Mouse (Mus musculus): Measurements from ENCODE around the gene Arhgap27. TPM values are rescaled to one million over a fixed set of nuclear protein-coding genes. Genes with fewer than 3 reads are reported as not detected.

Gene Arhgap27
- polyA plus RNA-seq, 1 experiment from 2014 or later = 6.5 TPM

- Histone ChIP-seq H3K4me3 (ENCODE audit: control insufficient read depth in 1 of 2, insufficient read depth in 1 of 2, low read depth in 1 of 2, low read length in 2 of 2) (no peak overlapping the region), H3K4me1 (ENCODE audit: control insufficient read depth in 2 of 2, insufficient read depth in 2 of 2, low read length in 2 of 2) (peaks cover 29 to 35% of the 10 kb centered on the region in 2 experiments), H3K27me3 (ENCODE audit: control insufficient read depth, insufficient read depth, low read length) (no peaks in the 10 kb centered on the region), H3K4me2 (ENCODE audit: low read length) (no peak overlapping the region), H3K27ac (replicated peaks in 1 of 2; ENCODE audit: control insufficient read depth in 1 of 2, insufficient read depth in 1 of 2, low read depth in 2 of 2, low read length in 2 of 2) (no peak overlapping the region), H3K9me3 (ENCODE audit: control insufficient read depth, low read length) (no peaks in the 10 kb centered on the region), H3K36me3 (ENCODE audit: control insufficient read depth, insufficient read depth, low read length) (peaks cover 27% of the 10 kb centered on the region), H3K9ac (ENCODE audit: low read length) (no peak overlapping the region)
- WGBS = 91% methylated on average over 5 of the region's 5 CpGs
- no peak for ATAC-seq (ENCODE audit: insufficient number of reproducible peaks, insufficient read depth, low FRiP score, low read depth)
Measured at GRCm38 (mm10) chr11:103380460-103380859, 17.0 kb upstream of the Arhgap27 start.

DNA sequence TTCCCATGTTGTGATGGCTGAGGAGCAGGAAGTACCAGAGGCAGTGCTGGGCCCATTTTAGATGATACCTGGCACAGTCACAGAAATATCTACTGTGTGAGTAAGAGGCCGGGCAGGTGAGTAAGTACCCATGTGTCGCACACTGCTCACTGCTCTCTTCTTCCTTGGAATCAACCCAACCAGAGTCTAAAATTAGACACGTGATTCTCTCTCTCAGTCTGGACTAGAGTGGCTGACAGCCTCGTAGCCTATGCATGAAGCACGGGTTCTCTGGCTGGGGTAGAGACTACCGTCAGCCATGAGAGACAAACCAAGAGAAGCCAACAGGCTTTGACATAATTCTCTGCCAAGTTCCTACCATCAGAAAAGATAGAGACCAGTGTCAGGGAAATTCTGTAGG, 14.8 kb upstream of the Arhgap27 start:
- Histone ChIP-seq H3K27ac (replicated peaks in 1 of 2; ENCODE audit: control insufficient read depth in 1 of 2, insufficient read depth in 1 of 2, low read depth in 2 of 2, low read length in 2 of 2) (peak overlapping the region; percentile 33 to 65), H3K9ac (ENCODE audit: low read length) (no peak overlapping the region), H3K4me3 (ENCODE audit: control insufficient read depth in 1 of 2, insufficient read depth in 1 of 2, low read depth in 1 of 2, low read length in 2 of 2) (no peak overlapping the region), H3K9me3 (ENCODE audit: control insufficient read depth, low read length) (no peaks in the 10 kb centered on the region), H3K36me3 (ENCODE audit: control insufficient read depth, insufficient read depth, low read length) (peaks cover 30% of the 10 kb centered on the region), H3K4me1 (ENCODE audit: control insufficient read depth in 2 of 2, insufficient read depth in 2 of 2, low read length in 2 of 2) (peaks cover 24 to 32% of the 10 kb centered on the region in 2 experiments), H3K27me3 (ENCODE audit: control insufficient read depth, insufficient read depth, low read length) (no peaks in the 10 kb centered on the region), H3K4me2 (ENCODE audit: low read length) (no peak overlapping the region)
- peak; percentile 16; the same call in 1 of the 2 replicates for ATAC-seq (ENCODE audit: insufficient number of reproducible peaks, insufficient read depth, low FRiP score, low read depth)
- WGBS = 34% methylated on average over 6 of the region's 6 CpGs

- Histone ChIP-seq H3K27me3 (ENCODE audit: control insufficient read depth, insufficient read depth, low read length) (no peaks in the 10 kb centered on the region), H3K27ac (replicated peaks in 1 of 2; ENCODE audit: control insufficient read depth in 1 of 2, insufficient read depth in 1 of 2, low read depth in 2 of 2, low read length in 2 of 2) (no peak overlapping the region), H3K9ac (ENCODE audit: low read length) (no peak overlapping the region), H3K9me3 (ENCODE audit: control insufficient read depth, low read length) (no peaks in the 10 kb centered on the region), H3K36me3 (ENCODE audit: control insufficient read depth, insufficient read depth, low read length) (peaks cover 34% of the 10 kb centered on the region), H3K4me3 (ENCODE audit: control insufficient read depth in 1 of 2, insufficient read depth in 1 of 2, low read depth in 1 of 2, low read length in 2 of 2) (no peak overlapping the region), H3K4me2 (ENCODE audit: low read length) (no peak overlapping the region), H3K4me1 (ENCODE audit: control insufficient read depth in 2 of 2, insufficient read depth in 2 of 2, low read length in 2 of 2) (peaks cover 18 to 22% of the 10 kb centered on the region in 2 experiments)
- 82% methylated on average over 5 of the region's 5 CpGs for WGBS
- no peak for ATAC-seq (ENCODE audit: insufficient number of reproducible peaks, insufficient read depth, low FRiP score, low read depth)
Measured at GRCm38 (mm10) chr11:103375772-103376171, 12.3 kb upstream of the Arhgap27 start.

GRCm38 (mm10) chr11:103375258-103375657, 11.8 kb upstream of the Arhgap27 start:
- H3K36me3 ChIP-seq (ENCODE audit: control insufficient read depth, insufficient read depth, low read length) = peaks cover 39% of the 10 kb centered on the region
- no peak for ATAC-seq (ENCODE audit: insufficient number of reproducible peaks, insufficient read depth, low FRiP score, low read depth)
- no peak overlapping the region for H3K4me2 ChIP-seq (ENCODE audit: low read length)
- no peak overlapping the region for H3K9ac ChIP-seq (ENCODE audit: low read length)
- no peaks in the 10 kb centered on the region for H3K27me3 ChIP-seq (ENCODE audit: control insufficient read depth, insufficient read depth, low read length)
- 32% methylated on average over 1 of the region's 1 CpGs for WGBS
- no peak overlapping the region for H3K4me3 ChIP-seq (ENCODE audit: control insufficient read depth in 1 of 2, insufficient read depth in 1 of 2, low read depth in 1 of 2, low read length in 2 of 2)
- no peak overlapping the region for H3K27ac ChIP-seq (replicated peaks in 1 of 2; ENCODE audit: control insufficient read depth in 1 of 2, insufficient read depth in 1 of 2, low read depth in 2 of 2, low read length in 2 of 2)
- H3K4me1 ChIP-seq (ENCODE audit: control insufficient read depth in 2 of 2, insufficient read depth in 2 of 2, low read length in 2 of 2) = peaks cover 21 to 22% of the 10 kb centered on the region in 2 experiments
- H3K9me3 ChIP-seq (ENCODE audit: control insufficient read depth, low read length) = no peaks in the 10 kb centered on the region

DNA sequence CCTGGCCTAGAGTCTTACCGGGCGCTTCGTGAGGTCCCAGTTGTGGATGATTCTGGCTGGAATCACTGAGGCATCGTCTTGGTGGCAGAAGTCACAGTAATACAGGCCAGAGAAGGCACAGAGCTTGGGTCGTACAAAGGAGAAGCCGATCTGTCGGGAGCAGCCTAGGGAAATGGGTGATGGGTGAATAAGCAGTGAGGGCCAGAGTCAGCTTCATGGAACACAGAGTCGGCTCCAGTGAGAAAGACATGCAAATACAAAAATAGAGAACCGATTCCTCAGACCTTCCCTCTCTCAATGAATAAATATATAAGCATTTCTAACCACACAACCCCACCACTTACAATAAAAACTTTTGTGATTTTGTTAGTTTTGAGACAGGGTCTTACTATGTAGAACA, 10.4 kb upstream of the Arhgap27 start:
- Histone ChIP-seq H3K36me3 (ENCODE audit: control insufficient read depth, insufficient read depth, low read length) (peaks cover 42% of the 10 kb centered on the region), H3K4me2 (ENCODE audit: low read length) (no peak overlapping the region), H3K9ac (ENCODE audit: low read length) (no peak overlapping the region), H3K4me3 (ENCODE audit: control insufficient read depth in 1 of 2, insufficient read depth in 1 of 2, low read depth in 1 of 2, low read length in 2 of 2) (no peak overlapping the region), H3K27ac (replicated peaks in 1 of 2; ENCODE audit: control insufficient read depth in 1 of 2, insufficient read depth in 1 of 2, low read depth in 2 of 2, low read length in 2 of 2) (no peak overlapping the region), H3K27me3 (ENCODE audit: control insufficient read depth, insufficient read depth, low read length) (no peaks in the 10 kb centered on the region), H3K9me3 (ENCODE audit: control insufficient read depth, low read length) (no peaks in the 10 kb centered on the region), H3K4me1 (ENCODE audit: control insufficient read depth in 2 of 2, insufficient read depth in 2 of 2, low read length in 2 of 2) (peaks cover 21% of the 10 kb centered on the region in 2 experiments)
- 89% methylated on average over 9 of the region's 9 CpGs for WGBS
- no peak for ATAC-seq (ENCODE audit: insufficient number of reproducible peaks, insufficient read depth, low FRiP score, low read depth)

DNA sequence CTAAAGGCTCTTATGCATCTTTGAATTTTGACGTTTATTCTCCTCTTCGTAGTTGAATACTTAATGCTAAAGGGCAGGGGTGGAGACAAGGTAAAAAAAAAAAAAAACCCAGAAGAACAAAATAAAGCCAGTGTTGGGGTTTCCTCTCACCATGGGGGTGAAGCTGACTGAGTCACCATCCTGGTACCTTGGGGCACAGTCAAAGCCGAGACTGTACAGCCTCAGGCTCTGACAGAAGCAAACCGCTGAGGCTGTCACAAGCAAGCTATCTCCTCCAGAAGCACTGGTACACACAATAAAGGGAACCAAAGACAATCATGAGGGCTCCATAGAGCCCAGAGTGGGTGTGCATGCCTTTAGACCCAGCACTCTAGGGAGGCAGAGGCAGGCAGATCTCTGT, 9.1 kb upstream of the Arhgap27 start:
- Histone ChIP-seq H3K4me1 (ENCODE audit: control insufficient read depth in 2 of 2, insufficient read depth in 2 of 2, low read length in 2 of 2) (peaks cover 10 to 11% of the 10 kb centered on the region in 2 experiments; a peak in 3 of 4 replicates), H3K4me3 (ENCODE audit: control insufficient read depth in 1 of 2, insufficient read depth in 1 of 2, low read depth in 1 of 2, low read length in 2 of 2) (no peak overlapping the region), H3K36me3 (ENCODE audit: control insufficient read depth, insufficient read depth, low read length) (peaks cover 53% of the 10 kb centered on the region), H3K4me2 (ENCODE audit: low read length) (no peak overlapping the region), H3K9ac (ENCODE audit: low read length) (no peak overlapping the region), H3K27me3 (ENCODE audit: control insufficient read depth, insufficient read depth, low read length) (no peaks in the 10 kb centered on the region), H3K9me3 (ENCODE audit: control insufficient read depth, low read length) (no peaks in the 10 kb centered on the region), H3K27ac (replicated peaks in 1 of 2; ENCODE audit: control insufficient read depth in 1 of 2, insufficient read depth in 1 of 2, low read depth in 2 of 2, low read length in 2 of 2) (peak overlapping the region in 1 of 2 experiments; percentile 77; a peak in 2 of 4 replicates)
- no peak for ATAC-seq (ENCODE audit: insufficient number of reproducible peaks, insufficient read depth, low FRiP score, low read depth)
- WGBS = 83% methylated on average over 4 of the region's 4 CpGs

DNA sequence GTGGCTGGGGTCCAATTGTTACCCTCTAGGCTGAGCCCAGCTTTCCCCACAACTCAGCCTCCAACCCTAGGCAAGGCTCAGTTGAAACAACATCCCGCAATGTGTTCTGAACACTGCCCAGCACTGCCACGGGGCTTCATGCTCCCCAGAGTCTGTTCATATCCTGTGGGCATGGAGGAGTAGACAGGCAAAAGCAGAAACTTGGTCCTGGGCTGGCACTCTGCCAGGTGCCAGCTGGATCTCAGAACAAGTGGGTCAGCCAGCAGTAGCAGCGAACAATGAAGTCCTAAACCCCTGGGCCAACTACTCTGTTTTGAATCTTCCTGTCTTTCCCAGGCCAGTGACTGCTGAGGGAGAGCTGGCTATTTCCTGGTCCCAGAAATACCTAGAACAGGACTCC, 8.6 kb upstream of the Arhgap27 start:
- Histone ChIP-seq H3K36me3 (ENCODE audit: control insufficient read depth, insufficient read depth, low read length) (peaks cover 55% of the 10 kb centered on the region), H3K4me3 (ENCODE audit: control insufficient read depth in 1 of 2, insufficient read depth in 1 of 2, low read depth in 1 of 2, low read length in 2 of 2) (no peak overlapping the region), H3K4me2 (ENCODE audit: low read length) (no peak overlapping the region), H3K9ac (ENCODE audit: low read length) (no peak overlapping the region), H3K9me3 (ENCODE audit: control insufficient read depth, low read length) (no peaks in the 10 kb centered on the region), H3K27ac (replicated peaks in 1 of 2; ENCODE audit: control insufficient read depth in 1 of 2, insufficient read depth in 1 of 2, low read depth in 2 of 2, low read length in 2 of 2) (peak overlapping the region; percentile 27 to 77; a peak in 3 of 4 replicates), H3K4me1 (ENCODE audit: control insufficient read depth in 2 of 2, insufficient read depth in 2 of 2, low read length in 2 of 2) (peaks cover 10 to 11% of the 10 kb centered on the region in 2 experiments; a peak in 3 of 4 replicates), H3K27me3 (ENCODE audit: control insufficient read depth, insufficient read depth, low read length) (no peaks in the 10 kb centered on the region)
- no peak for ATAC-seq (ENCODE audit: insufficient number of reproducible peaks, insufficient read depth, low FRiP score, low read depth)
- 64% methylated on average over 3 of the region's 3 CpGs for WGBS

- Histone ChIP-seq H3K9ac (ENCODE audit: low read length) (0 out of 2 replicates have a peak overlapping the region, but pooled peaks have one; percentile 3), H3K36me3 (ENCODE audit: control insufficient read depth, insufficient read depth, low read length) (peaks cover 55% of the 10 kb centered on the region), H3K4me2 (ENCODE audit: low read length) (no peak overlapping the region), H3K4me3 (ENCODE audit: control insufficient read depth in 1 of 2, insufficient read depth in 1 of 2, low read depth in 1 of 2, low read length in 2 of 2) (no peak overlapping the region), H3K4me1 (ENCODE audit: control insufficient read depth in 2 of 2, insufficient read depth in 2 of 2, low read length in 2 of 2) (peaks cover 10 to 11% of the 10 kb centered on the region in 2 experiments; a peak in 3 of 4 replicates), H3K27me3 (ENCODE audit: control insufficient read depth, insufficient read depth, low read length) (no peaks in the 10 kb centered on the region), H3K27ac (replicated peaks in 1 of 2; ENCODE audit: control insufficient read depth in 1 of 2, insufficient read depth in 1 of 2, low read depth in 2 of 2, low read length in 2 of 2) (peak overlapping the region; percentile 77 to 79), H3K9me3 (ENCODE audit: control insufficient read depth, low read length) (no peaks in the 10 kb centered on the region)
- 65% methylated on average over 3 of the region's 3 CpGs for WGBS
- no peak for ATAC-seq (ENCODE audit: insufficient number of reproducible peaks, insufficient read depth, low FRiP score, low read depth)
Measured at GRCm38 (mm10) chr11:103371222-103371539, 7.7 kb upstream of the Arhgap27 start.

Data from heart, embryonic 14.5 days (tissue).